Mouse (Mus musculus) kidney, adult 8-10 months (tissue): ENCODE data around the gene Cyp2b10.
A peak's percentile ranks its signal among the peaks of the same experiment; 100 is the strongest.

Source experiments
- DNase-seq, 2 experiments: peaks; one replicate each; pipeline ENCODE4 v3.0.0; 2022

Cyp2b10 gene

DNA sequence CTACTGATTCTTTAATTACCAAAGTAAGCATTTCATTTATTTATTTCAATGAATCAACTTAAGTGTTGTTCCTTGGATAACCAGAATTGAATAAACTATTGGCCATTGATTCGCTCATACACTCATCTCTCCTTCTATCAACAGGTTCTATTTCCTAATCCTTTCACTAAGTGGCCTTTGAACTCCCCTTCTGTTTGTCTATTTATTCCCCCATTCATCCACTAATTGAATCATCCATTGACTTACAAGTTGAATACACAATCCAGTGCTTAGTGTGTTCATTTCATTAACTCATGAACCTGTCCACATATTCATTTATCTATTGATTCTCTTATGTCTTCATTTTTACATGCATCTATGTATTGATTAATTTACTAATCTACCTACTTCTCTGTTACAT, 18.7 kb downstream of the Cyp2b10 start:
- no peak for DNase-seq

DNA sequence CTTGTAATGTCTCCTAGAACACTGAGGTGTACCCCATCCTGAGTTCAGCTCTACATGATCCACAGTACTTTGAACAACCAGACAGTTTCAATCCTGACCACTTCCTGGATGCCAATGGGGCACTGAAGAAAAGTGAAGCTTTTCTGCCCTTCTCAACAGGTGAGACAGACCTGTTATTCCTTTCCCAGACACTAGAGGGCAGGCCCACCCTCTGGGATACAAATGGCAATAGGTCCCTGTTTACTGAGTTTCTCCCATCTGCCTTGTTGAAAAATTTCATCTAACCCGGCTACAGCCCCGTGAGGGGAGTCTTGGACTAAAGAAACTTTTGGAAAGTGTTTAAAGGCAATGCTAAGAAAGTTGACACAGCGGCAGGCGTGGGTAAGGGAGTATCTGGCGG, 19.9 kb downstream of the Cyp2b10 start:
- DNase-seq, result peak; percentile 8 to 36

DNA sequence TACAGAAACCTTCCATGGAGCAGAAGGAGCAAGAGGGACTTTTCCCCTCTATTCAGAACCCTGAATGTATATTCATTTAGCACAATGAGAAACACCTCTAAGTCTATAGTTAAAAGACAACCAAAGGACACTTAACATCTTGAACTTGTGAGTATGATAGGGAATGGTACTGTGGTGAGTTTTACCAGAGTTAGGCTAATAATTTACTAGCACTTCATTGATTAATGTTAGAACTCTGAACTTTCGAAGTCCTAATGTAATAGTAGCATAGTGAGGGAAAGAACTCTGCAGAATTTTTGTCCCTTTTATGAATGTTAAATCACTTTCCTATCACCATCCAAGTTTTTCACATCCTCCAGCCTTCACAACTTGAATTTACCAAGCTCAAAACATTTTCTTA, 22.0 kb downstream of the Cyp2b10 start:
- DNase-seq, result no peak

DNA sequence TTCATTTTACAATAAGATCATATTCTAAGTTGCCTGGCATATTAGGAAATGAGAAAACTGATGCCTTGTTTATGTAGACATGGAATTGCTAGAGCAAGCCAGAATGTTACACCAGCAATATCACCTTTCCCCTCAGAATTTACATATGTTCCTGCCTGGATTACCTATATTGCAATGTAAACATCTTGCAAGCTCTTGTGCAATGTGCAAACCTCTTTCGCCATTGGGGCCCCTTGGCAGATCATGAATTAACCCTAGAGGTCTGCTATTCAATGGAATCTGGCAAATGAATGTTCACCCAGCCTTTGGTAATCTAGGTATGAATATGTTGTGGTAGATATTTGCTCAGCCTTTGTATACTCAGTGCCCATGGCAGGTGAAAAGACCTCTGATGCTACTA, 47.9 kb downstream of the Cyp2b10 start:
- DNase-seq, result no peak
